Mouse (Mus musculus) heart, adult 2 months (tissue): ENCODE measurements around the gene Ahcyl1.

ENCODE experiments used
- CTCF ChIP-seq: fragments of 200-600 bp; IDR thresholded peaks from 2 replicates; pipeline ENCODE4 v1.8.1; 2022; ENCODE audit warnings: antibody characterized with exemption, mild to moderate bottlenecking, moderate library complexity
- EP300 ChIP-seq: fragments of 200-500 bp; IDR thresholded peaks from 2 replicates; pipeline ENCODE4 v1.6.1; 2011; ENCODE audit warnings: low read depth, low read length, control low read depth; ENCODE audit not compliant: insufficient read depth
- POLR2A ChIP-seq: fragments of 200-500 bp; IDR thresholded peaks from 2 replicates; pipeline ENCODE4 v1.6.1; 2011; ENCODE audit warnings: mild to moderate bottlenecking, low read depth, low read length, control low read depth; ENCODE audit not compliant: insufficient read depth

DNA sequence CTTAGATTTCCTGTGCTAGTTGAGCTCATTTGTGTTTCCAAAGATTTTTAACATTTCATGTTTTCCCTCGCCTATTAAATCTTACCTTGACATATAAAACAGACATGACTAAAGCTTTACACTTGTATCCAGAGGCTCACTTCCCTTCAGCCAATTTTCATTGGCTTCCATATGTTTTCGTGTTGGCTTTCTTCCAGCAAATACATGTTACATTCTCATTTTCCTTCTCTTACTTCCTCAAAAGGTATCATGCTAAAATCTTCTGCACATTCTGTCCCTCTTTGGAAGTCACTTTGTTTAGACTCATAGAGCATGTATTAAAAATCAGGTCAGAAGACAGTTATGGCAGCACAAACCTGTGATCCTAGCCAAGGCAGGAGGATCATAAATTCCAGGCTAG lies 10.7 kb downstream of the Ahcyl1 start:
- no peak for TF ChIP-seq CTCF
- no peak for TF ChIP-seq POLR2A
- TF ChIP-seq EP300, result no peak
